Mouse (Mus musculus) WW6 (cell line): Measurements from ENCODE around the gene Gm10198.
A peak's percentile ranks its signal among the peaks of the same experiment; 100 is the strongest.

ENCODE experiments used
- DNase-seq: peaks from one replicate; pipeline ENCODE4 v3.0.0-alpha.2; 2013; ENCODE audit warnings: low read depth, low spot score

Gene Gm10198

GRCm38 (mm10) chr13:111592485-111592884 is at the start of gene Gm10198:
Gene Gm10198, plus strand, starts transcription at chr13:111592785.
- DNase-seq, result no peak

- no peak for DNase-seq
These were observed 47.3 kb upstream of the Gm10198 start for GRCm38 (mm10) chr13:111545286-111545685.

GRCm38 (mm10) chr13:111552769-111553168 is 39.8 kb upstream of the Gm10198 start:
- DNase-seq, result no peak

- DNase-seq, result no peak
These were observed 39.4 kb upstream of the Gm10198 start for GRCm38 (mm10) chr13:111553182-111553581.

GRCm38 (mm10) chr13:111553941-111554340 is 38.6 kb upstream of the Gm10198 start:
- no peak for DNase-seq

- DNase-seq, result no peak
These were observed 37.3 kb upstream of the Gm10198 start for GRCm38 (mm10) chr13:111555333-111555732.

- no peak for DNase-seq
These were observed 36.2 kb upstream of the Gm10198 start for GRCm38 (mm10) chr13:111556375-111556774.

- DNase-seq, result no peak
These were observed 32.4 kb upstream of the Gm10198 start for GRCm38 (mm10) chr13:111560152-111560551.

GRCm38 (mm10) chr13:111562595-111562994 is 30.0 kb upstream of the Gm10198 start:
- no peak for DNase-seq

- no peak for DNase-seq
These were observed 18.4 kb upstream of the Gm10198 start for GRCm38 (mm10) chr13:111574196-111574595.

GRCm38 (mm10) chr13:111577177-111577576 is 15.4 kb upstream of the Gm10198 start:
- no peak for DNase-seq

- DNase-seq, result peak; percentile 46
These were observed 12.5 kb upstream of the Gm10198 start for GRCm38 (mm10) chr13:111580054-111580453.

- DNase-seq, result no peak
These were observed 5.5 kb downstream of the Gm10198 start for GRCm38 (mm10) chr13:111598111-111598510.

- no peak for DNase-seq
These were observed 8.8 kb downstream of the Gm10198 start for GRCm38 (mm10) chr13:111601383-111601782.

- DNase-seq, result no peak
These were observed 12.2 kb downstream of the Gm10198 start for GRCm38 (mm10) chr13:111604826-111605225.

GRCm38 (mm10) chr13:111616168-111617125 is 23.9 kb downstream of the Gm10198 start:
- no peak for DNase-seq

GRCm38 (mm10) chr13:111620433-111620832 is 27.8 kb downstream of the Gm10198 start:
- DNase-seq, result no peak

GRCm38 (mm10) chr13:111622425-111622824 is 29.8 kb downstream of the Gm10198 start:
- DNase-seq, result no peak

- DNase-seq, result no peak
These were observed 30.5 kb downstream of the Gm10198 start for GRCm38 (mm10) chr13:111623112-111623511.

- DNase-seq, result no peak
These were observed 31.5 kb downstream of the Gm10198 start for GRCm38 (mm10) chr13:111624115-111624514.

- no peak for DNase-seq
These were observed 41.9 kb downstream of the Gm10198 start for GRCm38 (mm10) chr13:111634163-111635160.

GRCm38 (mm10) chr13:111640319-111640718 is 47.7 kb downstream of the Gm10198 start:
- no peak for DNase-seq
